Comparison of ENCODE assay signal across 8 mouse cellular contexts in the genomic region with DNA sequence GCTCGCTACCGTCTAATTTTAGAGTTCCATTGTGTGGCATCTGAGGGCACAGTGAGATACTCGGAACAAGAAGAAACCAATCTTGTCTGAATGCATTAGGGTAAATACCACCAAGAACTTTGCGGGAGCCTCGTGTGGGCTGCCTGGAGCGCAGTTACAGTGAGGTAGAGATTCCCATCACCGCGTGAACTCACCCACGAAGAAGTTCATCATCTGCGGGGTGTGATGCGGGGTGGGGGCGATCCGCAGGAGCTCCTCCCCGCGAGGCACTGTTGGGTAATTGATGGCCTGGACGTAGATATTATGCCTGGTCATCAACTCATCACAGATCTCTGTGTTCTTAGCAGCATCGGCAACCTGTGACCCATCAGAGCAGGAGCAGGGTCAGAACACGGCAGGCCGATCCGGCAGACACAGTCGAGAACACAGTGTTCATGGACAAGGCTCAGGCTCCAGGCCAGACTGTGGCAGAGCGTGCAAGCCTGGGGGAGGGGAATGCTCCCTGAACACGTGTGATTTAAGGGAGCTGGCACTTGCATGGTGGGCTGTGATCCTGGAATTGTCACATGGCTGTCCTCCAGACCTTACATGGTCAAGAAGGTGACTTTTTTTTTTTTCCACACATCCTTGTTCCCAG. TPM values are rescaled to one million over a fixed set of nuclear protein-coding genes. Genes with fewer than 3 reads are reported as not detected.
DNase-seq lines count a peak whose midpoint lies in the region.
"Had no signal": no experiment of that assay in that cellular context is flagged by ENCODE, and none has a peak within 500 bp of the region (broad histone marks: within the 10 kb centered on the region; RNA-seq: fewer than 3 reads in every experiment).

No protein-coding gene starts in this region.

- peak; percentile 57 for DNase-seq in kidney, adult 11 months
- DNase-seq in kidney, postnatal 4 days = no peak
- peak; percentile 41 for DNase-seq in right cerebral cortex, adult 18-20 months
- no peak for DNase-seq in right cerebral cortex, adult 2 months (ENCODE audit: low spot score in 2 of 2)
- DNase-seq in heart, postnatal 4 days = peak; percentile 53
- no peak for DNase-seq in retina, postnatal 1 day
- no peak for DNase-seq in cerebellum, postnatal 4 days (ENCODE audit: low spot score in 2 of 2)
- DNase-seq: cerebellum, postnatal 25 days had no signal

RNA-seq across cellular contexts. Expression of gene Tlr9, which starts 12.9 kb away (rescaled TPM):
- total RNA-seq in heart, postnatal 4 days (2021) = under 1 TPM; 0.43 TPM

RNA-seq across cellular contexts. Expression of gene Alas1, which starts 13.1 kb away (rescaled TPM):
- total RNA-seq in heart, postnatal 4 days (2021) = 100 to 1,000 TPM; 404 to 423 TPM

RNA-seq across cellular contexts. Expression of gene Twf2, which starts 32.4 kb away (rescaled TPM):
- 10 to 100 TPM; 62.1 to 63.6 TPM for total RNA-seq in heart, postnatal 4 days (2021)

RNA-seq across cellular contexts. Expression of gene Ppm1m, which starts 35.8 kb away (rescaled TPM):
- total RNA-seq in heart, postnatal 4 days (2021) = 10 to 100 TPM; 14.0 to 14.8 TPM

RNA-seq across cellular contexts. Expression of gene Poc1a, which starts 45.5 kb away (rescaled TPM):
- total RNA-seq in heart, postnatal 4 days (2021) = 10 to 100 TPM; 17.0 to 19.3 TPM

Comparison
In these comparisons a context has a peak if more than half of its experiments do, and no peak if none do; other contexts are left out.
1. DNase-seq: peak in kidney, adult 11 months (single experiment), right cerebral cortex, adult 18-20 months (single experiment) and heart, postnatal 4 days (single experiment); none in kidney, postnatal 4 days (0 of 2), right cerebral cortex, adult 2 months (0 of 2), retina, postnatal 1 day (single experiment) and cerebellum, postnatal 4 days (0 of 2).